Mouse (Mus musculus) ES-E14 (cell line): ENCODE measurements around the gene Nppa. TPM values are rescaled to one million over a fixed set of nuclear protein-coding genes. Genes with fewer than 3 reads are reported as not detected.
A peak's percentile ranks its signal among the peaks of the same experiment; 100 is the strongest.

Source experiments
- DNase-seq: peaks from one replicate; pipeline ENCODE4 v3.0.0-alpha.2; 2013; ENCODE audit warnings: low read depth, low spot score
- H3K27ac ChIP-seq: 2 replicates; pipeline ENCODE4 v1.5.1; 2012; ENCODE audit warnings: low read depth, mild to moderate bottlenecking, low read length, moderate library complexity, mixed read lengths; ENCODE audit not compliant: poor library complexity, insufficient read depth, severe bottlenecking
- H3K36me3 ChIP-seq: 2 replicates; pipeline ENCODE4 v1.6.1; 2012; ENCODE audit warnings: mild to moderate bottlenecking, low read length, moderate library complexity, mixed read lengths; ENCODE audit not compliant: control insufficient read depth, poor library complexity, insufficient read depth, severe bottlenecking
- H3K4me1 ChIP-seq, 2 experiments: fragments of 150-350 bp in 1 of 2; sonication (generic) in 1 of 2; 2 replicates each; pipeline ENCODE4 v1.6.1; 2012; ENCODE audit warnings: low read length in 2 of 2, mild to moderate bottlenecking in 1 of 2, mixed read lengths in 1 of 2; ENCODE audit not compliant: control insufficient read depth in 2 of 2, insufficient read depth in 2 of 2, poor library complexity in 1 of 2
- H3K4me3 ChIP-seq, 2 experiments: fragments of 150-350 bp in 1 of 2; sonication (generic) in 1 of 2; 2 replicates each; pipeline ENCODE4 v1.5.1; 2012; ENCODE audit warnings: low read length in 2 of 2, low read depth in 1 of 2, mild to moderate bottlenecking in 1 of 2, mixed read lengths in 1 of 2; ENCODE audit not compliant: insufficient read depth in 1 of 2, poor library complexity in 1 of 2, severe bottlenecking in 1 of 2
- H3K9ac ChIP-seq: 2 replicates; pipeline ENCODE4 v1.6.1; 2012; ENCODE audit warnings: low read depth, mild to moderate bottlenecking, low read length, mixed read lengths; ENCODE audit not compliant: poor library complexity, insufficient read depth, severe bottlenecking
- H3K9me3 ChIP-seq: fragments of 150-350 bp; sonication (generic); 2 replicates; pipeline ENCODE4 v1.6.1; 2012; ENCODE audit warnings: low read depth, mild to moderate bottlenecking, low read length; ENCODE audit not compliant: control insufficient read depth, insufficient read depth
- CHD2 ChIP-seq: IDR thresholded peaks from 2 replicates; pipeline ENCODE4 v1.6.1; 2014; ENCODE audit warnings: mild to moderate bottlenecking, low read depth, low read length, inconsistent platforms
- HCFC1 ChIP-seq: IDR thresholded peaks from 2 replicates; pipeline ENCODE4 v1.6.1; 2012; ENCODE audit warnings: low read length, inconsistent platforms, borderline replicate concordance; ENCODE audit not compliant: insufficient read depth
- MAFK ChIP-seq: IDR thresholded peaks from 2 replicates; pipeline ENCODE4 v1.6.1; 2014; ENCODE audit warnings: mild to moderate bottlenecking, low read depth, low read length, inconsistent platforms; ENCODE audit not compliant: insufficient read depth
- ZC3H11A ChIP-seq: IDR thresholded peaks from 2 replicates; pipeline ENCODE4 v1.6.1; 2012; ENCODE audit warnings: low read depth, mild to moderate bottlenecking, inconsistent platforms, low read length, borderline replicate concordance
- ZNF384 ChIP-seq: IDR thresholded peaks from 2 replicates; pipeline ENCODE4 v1.6.1; 2012; ENCODE audit warnings: low read depth, low read length, inconsistent platforms
- in situ Hi-C, 2 experiments: fragments of 600-800 bp; cut with MboI; formaldehyde crosslinking; loops; one replicate each; pipeline ENCODE4 v1.15.1; 2025; ENCODE audit warnings: low sequenced_read_pairs in 2 of 2, inconsistent platforms in 1 of 2; ENCODE audit not compliant: unreplicated experiment in 2 of 2
- total RNA-seq: library from RNA; depleted of rRNA; stranded (reverse); fragments of 300-350 nt; gene quantifications from 2 replicates; pipeline ENCODE4 v1.2.3, GENCODE M21; 2012; rRNA removed

The Nppa gene
- total RNA-seq = 0.37 TPM in 1 of 2 replicates, not detected in the other

- no peak within 1 kb of the TSS for H3K4me3 ChIP-seq
- in situ Hi-C loops = no loop called here
- no peak for DNase-seq
- H3K9ac ChIP-seq = no peak within 1 kb of the TSS
- H3K9me3 ChIP-seq = no peaks in the 10 kb centered on the region
- no peak within 1 kb of the TSS for H3K27ac ChIP-seq
- no peak for TF ChIP-seq ZC3H11A
- no peak for TF ChIP-seq HCFC1
- no peak for TF ChIP-seq MAFK
- H3K4me1 ChIP-seq = peaks cover 4 to 8% of the 10 kb centered on the region in 2 experiments; a peak in 3 of 4 replicates
- peaks cover 3% of the 10 kb centered on the region; the same call in 1 of the 2 replicates for H3K36me3 ChIP-seq
These were observed at the start of gene Nppa for GRCm38 (mm10) chr4:148000202-148000772. TSS of gene Nppa (plus strand) at chr4:148000722.

- in situ Hi-C loops = no loop called here
- no peaks in the 10 kb centered on the region for H3K9me3 ChIP-seq
- no peaks in the 10 kb centered on the region for H3K36me3 ChIP-seq
- H3K4me1 ChIP-seq = peaks cover 0 to 2% of the 10 kb centered on the region in 2 experiments; a peak in 1 of 4 replicates
- no peak overlapping the region for H3K27ac ChIP-seq
- no peak for TF ChIP-seq ZNF384
- TF ChIP-seq CHD2 = no peak
- no peak for TF ChIP-seq MAFK
- no peak for TF ChIP-seq HCFC1
- no peak overlapping the region for H3K4me3 ChIP-seq
- no peak overlapping the region for H3K9ac ChIP-seq
- DNase-seq = peak; percentile 69
These were observed 46.9 kb upstream of the Nppa start for GRCm38 (mm10) chr4:147953590-147953989.

DNA sequence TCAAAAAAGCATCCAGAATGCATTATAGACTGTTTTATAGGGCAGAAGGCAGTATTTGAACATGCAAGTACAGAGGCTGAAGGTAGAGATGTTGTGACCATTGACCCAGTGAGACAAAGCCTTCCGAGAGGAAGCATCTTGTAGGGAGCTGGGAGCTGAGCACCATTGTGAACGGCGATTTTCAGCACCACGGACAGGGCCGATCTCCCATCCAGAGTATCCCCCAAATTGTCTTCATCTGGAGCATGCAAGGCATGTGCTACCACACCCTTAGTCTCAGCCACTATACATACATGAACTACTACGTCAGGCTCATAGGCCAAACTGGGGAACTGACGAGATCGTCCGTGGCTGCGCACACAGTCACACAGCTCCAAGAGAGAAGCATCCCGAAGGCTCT lies 43.4 kb upstream of the Nppa start:
- Histone ChIP-seq H3K4me3 (no peak overlapping the region), H3K27ac (no peak overlapping the region), H3K36me3 (no peaks in the 10 kb centered on the region), H3K9me3 (no peaks in the 10 kb centered on the region), H3K9ac (no peak overlapping the region), H3K4me1 (peaks cover 0 to under 1% of the 10 kb centered on the region in 2 experiments; a peak in 1 of 4 replicates)
- TF ChIP-seq ZC3H11A (no peak), HCFC1 (peak; percentile 16; the same call in 1 of the 2 replicates)
- in situ Hi-C loops = no loop called here
- peak; percentile 51 for DNase-seq

GRCm38 (mm10) chr4:147959881-147960831 lies 40.4 kb upstream of the Nppa start:
- H3K4me1 ChIP-seq = no peaks in the 10 kb centered on the region
- in situ Hi-C loops = no loop called here
- no peak overlapping the region for H3K9ac ChIP-seq
- no peak overlapping the region for H3K4me3 ChIP-seq
- H3K27ac ChIP-seq = no peak overlapping the region
- no peaks in the 10 kb centered on the region for H3K9me3 ChIP-seq
- peak; percentile 92 for DNase-seq
- no peaks in the 10 kb centered on the region for H3K36me3 ChIP-seq
- TF ChIP-seq ZC3H11A = peak; percentile 63; the same call in 1 of the 2 replicates
- TF ChIP-seq HCFC1 = no peak
